Mouse (Mus musculus): ENCODE results near the gene Sec61a2.

GRCm38 (mm10) chr2:5940936-5941335 is 45.7 kb upstream of the Sec61a2 start:
- TF ChIP-seq CTCF (conservative IDR thresholded peaks at IDR 0.05; ENCODE audit: insufficient read depth, insufficient read length, low read depth, low read length) (no peak), POLR2A (IDR thresholded peaks at IDR 0.05; ENCODE audit: low read depth, low read length) (no peak)
